Mouse (Mus musculus): ENCODE data around the gene Mcm8.

The Mcm8 gene

DNA sequence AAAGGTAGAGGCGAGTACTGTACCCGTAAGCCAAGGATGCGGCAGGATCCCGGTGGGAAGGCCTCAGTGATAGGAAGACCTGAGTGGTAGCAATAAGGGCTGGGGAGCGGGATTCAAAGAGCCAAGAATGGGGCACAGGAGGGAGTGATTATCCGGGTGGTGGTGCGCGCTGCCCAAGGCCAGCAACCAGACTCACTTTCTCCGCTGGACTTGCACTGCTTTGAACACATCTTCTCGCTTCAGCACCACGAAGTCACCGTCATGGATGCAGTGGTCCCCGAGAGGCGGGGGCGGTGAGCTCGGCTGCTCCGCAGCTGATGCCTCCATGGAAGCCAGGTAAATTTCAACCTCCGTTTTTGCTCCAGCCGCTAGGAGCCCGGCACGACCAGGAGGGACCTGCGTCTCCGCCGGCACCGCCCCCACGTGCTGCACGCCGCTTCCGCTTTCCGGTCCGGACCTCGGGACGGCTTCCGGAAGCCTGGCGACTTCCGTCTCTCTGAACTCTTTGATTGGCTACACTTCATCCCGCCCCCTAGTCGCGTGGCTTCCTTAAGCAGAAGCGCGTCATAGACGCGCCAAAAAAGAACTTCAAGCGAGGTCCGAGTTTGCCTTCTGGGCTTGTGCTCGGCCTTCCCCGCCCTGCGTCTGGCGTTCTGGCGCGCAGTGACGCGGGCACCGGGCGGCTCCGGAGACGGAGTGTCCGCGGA, at the start of gene Mcm8, which contains the start of gene Trmt6:
Mcm8 (plus strand) TSS at position 534 of the 707 bp plus-strand sequence.
Trmt6 (minus strand) TSS at position 448 of the 707 bp plus-strand sequence.
- in situ Hi-C loops (cut with MboI; ENCODE audit: low pct_unique_long_range_greater_than_20kb in 1 of 2, low sequenced_read_pairs in 2 of 2, unreplicated experiment in 1 of 2): no loop called here

DNA sequence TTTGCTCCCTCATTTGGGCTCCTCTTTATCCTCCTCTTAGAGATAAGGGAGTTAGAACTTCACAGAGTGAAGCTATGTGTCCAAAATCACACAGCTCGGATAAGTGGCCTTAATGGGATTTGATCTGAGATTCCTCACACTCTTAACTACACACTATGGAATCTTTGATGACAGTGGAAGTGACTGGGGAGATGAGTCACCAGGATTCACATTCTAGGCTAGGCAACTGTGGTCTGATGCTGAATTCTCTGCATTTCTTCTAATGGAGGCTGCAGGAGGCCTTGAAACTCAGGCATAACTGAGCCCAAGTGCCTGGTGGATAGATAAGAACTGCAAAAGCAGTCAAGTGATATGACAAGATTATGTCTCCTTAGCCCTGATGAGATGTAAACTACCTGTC, 45.1 kb upstream of the Mcm8 start:
- in situ Hi-C loops (cut with MboI; ENCODE audit: low pct_unique_long_range_greater_than_20kb in 1 of 2, low sequenced_read_pairs in 2 of 2, unreplicated experiment in 1 of 2): no loop called here

- in situ Hi-C loops (cut with MboI; ENCODE audit: low pct_unique_long_range_greater_than_20kb in 1 of 2, low sequenced_read_pairs in 2 of 2, unreplicated experiment in 1 of 2): no loop called here
Observed at GRCm38 (mm10) chr2:132780978-132781377, 35.0 kb upstream of the Mcm8 start, which contains the start of gene Chgb. Gene Chgb, plus strand, starts transcription at chr2:132781278.

DNA sequence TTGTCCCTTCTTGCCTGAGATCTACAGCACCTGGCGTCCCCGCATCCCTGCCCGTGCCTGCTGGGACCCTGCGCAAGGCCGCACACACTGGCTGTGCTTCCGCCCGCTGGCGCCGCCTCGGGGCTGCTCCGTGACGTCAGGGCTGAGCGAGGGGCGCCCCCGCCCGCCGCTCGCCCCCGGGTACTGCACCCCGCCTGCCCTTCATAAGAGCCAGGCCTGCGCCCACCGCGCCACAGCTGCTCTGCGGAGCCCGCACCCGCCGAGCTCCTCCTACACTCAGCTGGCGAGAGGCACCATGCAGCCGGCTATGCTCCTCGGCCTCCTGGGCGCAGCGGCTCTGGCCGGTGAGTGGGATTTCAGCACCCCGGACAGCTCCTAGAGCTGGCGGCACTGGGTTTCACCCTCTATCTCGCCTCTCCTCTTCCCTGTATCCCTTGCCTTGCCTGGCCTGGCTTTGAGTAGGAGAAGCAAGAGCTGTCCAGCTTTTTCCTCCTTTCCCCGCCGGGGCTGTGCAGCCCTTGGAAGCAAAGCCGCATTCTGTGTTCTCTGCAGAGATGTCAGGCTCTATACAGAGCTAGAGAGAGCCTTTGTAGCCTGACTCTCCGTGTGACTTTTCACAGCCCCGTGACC, 34.4 kb upstream of the Mcm8 start:
- in situ Hi-C loops (cut with MboI; ENCODE audit: low pct_unique_long_range_greater_than_20kb in 1 of 2, low sequenced_read_pairs in 2 of 2, unreplicated experiment in 1 of 2): no loop called here

GRCm38 (mm10) chr2:132784039-132784438, 31.9 kb upstream of the Mcm8 start:
- in situ Hi-C loops (cut with MboI; ENCODE audit: low pct_unique_long_range_greater_than_20kb in 1 of 2, low sequenced_read_pairs in 2 of 2, unreplicated experiment in 1 of 2): no loop called here

DNA sequence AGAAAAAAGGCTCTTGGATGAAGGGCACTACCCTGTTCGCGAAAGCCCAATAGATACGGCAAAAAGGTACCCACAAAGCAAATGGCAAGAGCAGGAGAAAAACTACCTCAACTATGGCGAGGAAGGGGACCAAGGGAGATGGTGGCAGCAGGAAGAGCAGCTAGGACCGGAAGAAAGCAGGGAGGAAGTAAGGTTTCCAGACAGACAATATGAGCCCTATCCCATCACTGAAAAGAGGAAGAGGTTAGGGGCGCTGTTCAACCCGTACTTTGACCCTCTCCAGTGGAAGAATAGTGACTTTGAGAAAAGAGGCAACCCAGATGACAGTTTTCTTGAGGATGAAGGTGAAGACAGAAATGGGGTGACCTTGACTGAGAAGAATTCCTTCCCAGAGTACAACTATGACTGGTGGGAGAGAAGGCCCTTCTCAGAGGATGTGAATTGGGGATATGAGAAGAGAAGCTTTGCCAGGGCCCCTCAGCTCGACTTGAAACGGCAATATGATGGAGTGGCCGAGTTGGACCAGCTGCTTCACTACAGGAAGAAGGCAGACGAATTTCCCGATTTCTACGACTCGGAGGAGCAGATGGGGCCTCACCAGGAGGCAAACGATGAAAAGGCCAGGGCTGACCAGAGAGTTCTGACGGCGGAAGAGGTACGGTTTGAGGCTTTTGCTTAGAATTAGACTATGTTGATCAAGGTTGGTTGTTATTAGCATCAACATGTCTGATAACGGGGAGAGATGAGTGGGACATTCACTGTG, 22.3 kb upstream of the Mcm8 start:
- in situ Hi-C loops (cut with MboI; ENCODE audit: low pct_unique_long_range_greater_than_20kb in 1 of 2, low sequenced_read_pairs in 2 of 2, unreplicated experiment in 1 of 2): no loop called here

DNA sequence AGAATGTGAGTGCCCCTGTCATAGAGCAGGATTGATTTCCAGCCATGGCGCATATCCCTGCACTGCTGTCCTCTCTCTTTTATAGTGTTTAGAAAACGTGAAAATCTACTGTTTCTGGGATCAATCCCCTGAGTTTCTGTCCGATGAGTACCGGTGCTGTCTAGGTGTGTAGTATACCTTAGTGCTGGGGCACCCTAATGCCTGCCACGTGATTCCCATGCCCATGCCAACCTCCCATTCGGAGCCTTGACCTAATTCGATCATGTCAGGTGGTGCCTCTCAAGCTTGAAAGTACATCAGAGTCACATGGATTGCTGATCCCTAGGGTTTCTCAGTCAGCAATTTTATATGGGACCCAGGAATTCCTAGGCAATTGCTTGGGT, 21.7 kb upstream of the Mcm8 start:
- in situ Hi-C loops (cut with MboI; ENCODE audit: low pct_unique_long_range_greater_than_20kb in 1 of 2, low sequenced_read_pairs in 2 of 2, unreplicated experiment in 1 of 2): no loop called here

- in situ Hi-C loops (cut with MboI; ENCODE audit: low pct_unique_long_range_greater_than_20kb in 1 of 2, low sequenced_read_pairs in 2 of 2, unreplicated experiment in 1 of 2): no loop called here
Observed at GRCm38 (mm10) chr2:132802976-132803375, 13.0 kb upstream of the Mcm8 start.

- in situ Hi-C loops (cut with MboI; ENCODE audit: low pct_unique_long_range_greater_than_20kb in 1 of 2, low sequenced_read_pairs in 2 of 2, unreplicated experiment in 1 of 2): no loop called here
Observed at GRCm38 (mm10) chr2:132841071-132841470, 25.1 kb downstream of the Mcm8 start.

DNA sequence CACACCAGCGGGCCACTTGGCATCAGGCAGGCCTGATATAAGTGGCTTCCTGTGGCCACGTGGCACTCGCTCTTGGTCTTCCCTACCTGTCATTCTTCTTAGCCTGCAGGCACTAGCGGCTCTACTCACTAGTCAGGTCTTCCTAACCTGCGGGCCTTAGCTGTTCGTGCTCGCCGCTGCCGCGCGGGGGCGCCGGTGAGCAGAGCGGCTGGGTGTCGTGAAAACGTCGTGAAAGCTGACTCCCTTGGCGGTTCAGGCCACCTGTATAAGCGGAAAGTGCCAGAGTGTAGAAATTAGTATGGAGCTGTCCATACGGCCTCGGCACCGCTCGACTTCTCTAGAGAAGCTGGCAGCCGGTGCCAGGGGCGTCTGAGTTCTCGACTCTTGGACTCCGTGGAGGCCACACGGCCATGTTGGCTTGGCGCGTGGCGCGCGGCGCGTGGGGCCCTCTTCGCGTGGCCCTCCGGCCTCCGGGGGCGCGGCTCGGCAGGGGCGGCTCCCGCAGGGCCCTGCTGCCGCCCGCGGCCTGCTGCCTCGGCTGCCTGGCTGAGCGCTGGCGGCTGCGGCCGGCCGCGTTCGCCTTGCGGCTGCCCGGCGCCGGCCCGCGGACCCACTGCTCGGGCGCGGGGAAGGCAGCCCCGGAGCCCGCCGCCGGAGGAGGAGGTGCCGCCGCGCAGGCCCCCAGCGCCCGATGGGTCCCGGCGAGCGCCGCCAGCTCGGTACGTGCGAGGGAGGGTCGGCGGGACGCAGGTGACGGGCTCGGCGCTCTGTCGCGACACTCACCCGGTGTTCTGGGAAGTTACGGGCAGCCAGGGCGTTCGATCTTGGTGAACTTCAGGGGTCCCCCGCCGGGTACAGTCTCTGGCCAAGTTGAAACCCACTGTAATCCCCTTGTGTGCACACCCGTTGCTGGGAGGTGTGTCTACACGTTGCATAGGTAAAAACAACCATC, 30.7 kb downstream of the Mcm8 start, which contains the start of gene Crls1:
Crls1 (plus strand) TSS at position 260 of the 952 bp plus-strand sequence.
- in situ Hi-C loops (cut with MboI; ENCODE audit: low pct_unique_long_range_greater_than_20kb in 1 of 2, low sequenced_read_pairs in 2 of 2, unreplicated experiment in 1 of 2): loop anchor here in 1 of 2 experiments (5.0 kb wide), 1 partner anchor 56 kb away; no protein-coding TSS in a partner anchor

GRCm38 (mm10) chr2:132847581-132847980, 31.6 kb downstream of the Mcm8 start:
- in situ Hi-C loops (cut with MboI; ENCODE audit: low pct_unique_long_range_greater_than_20kb in 1 of 2, low sequenced_read_pairs in 2 of 2, unreplicated experiment in 1 of 2): loop anchor here in 1 of 2 experiments (5.0 kb wide), 1 partner anchor 55 kb away; no protein-coding TSS in a partner anchor

DNA sequence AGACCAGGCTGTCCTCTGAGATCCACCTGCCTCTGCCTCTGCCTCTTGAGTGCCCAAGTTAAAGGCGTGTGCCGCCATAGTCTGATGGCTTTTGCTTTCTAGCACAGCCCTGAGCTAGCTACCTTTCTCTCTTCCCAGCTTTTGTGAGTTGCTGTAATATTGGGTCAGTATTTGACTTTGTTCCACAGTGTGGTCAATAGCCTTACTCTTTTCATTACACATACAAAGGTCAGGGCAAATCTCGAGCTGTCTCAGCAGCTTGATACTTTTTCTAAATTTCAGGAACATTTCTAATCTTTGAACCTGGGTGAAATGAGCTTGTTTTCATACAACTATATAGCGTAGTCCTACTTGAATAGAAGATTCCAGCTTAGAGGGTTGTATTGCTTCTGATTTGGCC, 32.4 kb downstream of the Mcm8 start:
- in situ Hi-C loops (cut with MboI; ENCODE audit: low pct_unique_long_range_greater_than_20kb in 1 of 2, low sequenced_read_pairs in 2 of 2, unreplicated experiment in 1 of 2): loop anchor here in 1 of 2 experiments (5.0 kb wide), 1 partner anchor 54 kb away; no protein-coding TSS in a partner anchor

- in situ Hi-C loops (cut with MboI; ENCODE audit: low pct_unique_long_range_greater_than_20kb in 1 of 2, low sequenced_read_pairs in 2 of 2, unreplicated experiment in 1 of 2): loop anchor here in 1 of 2 experiments (5.0 kb wide), 1 partner anchor 53 kb away; no protein-coding TSS in a partner anchor
Observed at GRCm38 (mm10) chr2:132849141-132849540, 33.2 kb downstream of the Mcm8 start.

- in situ Hi-C loops (cut with MboI; ENCODE audit: low pct_unique_long_range_greater_than_20kb in 1 of 2, low sequenced_read_pairs in 2 of 2, unreplicated experiment in 1 of 2): no loop called here
Observed at GRCm38 (mm10) chr2:132853051-132853450, 37.1 kb downstream of the Mcm8 start.

DNA sequence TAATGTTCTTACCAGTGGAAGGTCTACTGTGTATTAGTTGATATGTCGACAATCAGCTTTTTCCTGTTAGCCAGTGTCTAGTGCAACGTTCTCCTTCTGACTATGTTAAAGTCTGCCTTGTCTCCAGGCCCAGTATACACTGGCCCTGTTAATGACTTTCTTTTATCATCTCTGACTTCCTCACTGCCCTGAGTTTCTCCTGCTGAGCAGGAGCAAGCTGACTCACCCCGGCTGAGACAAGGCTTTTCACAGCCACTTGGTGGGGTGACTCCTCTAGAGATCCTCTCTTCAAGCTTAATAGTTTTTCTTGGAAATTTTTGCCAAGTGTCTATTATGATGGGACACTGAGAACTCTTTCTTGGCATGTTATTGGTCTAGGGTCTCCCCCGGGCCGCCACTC, 40.4 kb downstream of the Mcm8 start:
- in situ Hi-C loops (cut with MboI; ENCODE audit: low pct_unique_long_range_greater_than_20kb in 1 of 2, low sequenced_read_pairs in 2 of 2, unreplicated experiment in 1 of 2): no loop called here

GRCm38 (mm10) chr2:132860435-132860834, 44.5 kb downstream of the Mcm8 start:
- in situ Hi-C loops (cut with MboI; ENCODE audit: low pct_unique_long_range_greater_than_20kb in 1 of 2, low sequenced_read_pairs in 2 of 2, unreplicated experiment in 1 of 2): no loop called here

DNA sequence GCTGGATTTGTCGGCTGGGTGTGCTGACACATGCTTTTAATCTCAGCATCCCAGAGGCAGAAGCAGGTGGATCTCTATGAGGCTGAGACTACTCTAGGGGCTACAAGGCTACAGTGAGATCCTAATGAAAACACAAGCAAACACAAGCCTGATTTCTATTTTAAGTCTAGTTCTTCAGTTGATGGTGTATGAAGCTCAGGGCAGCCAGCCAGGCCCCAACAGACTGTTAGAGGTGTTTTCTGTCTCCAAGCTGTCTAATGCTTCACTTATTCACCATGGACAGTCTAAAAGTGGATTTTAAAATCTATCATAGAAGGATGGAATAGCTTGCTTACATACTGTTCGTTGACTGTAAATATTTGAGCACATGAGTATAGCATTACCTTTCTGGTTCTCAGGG, 45.5 kb downstream of the Mcm8 start:
- in situ Hi-C loops (cut with MboI; ENCODE audit: low pct_unique_long_range_greater_than_20kb in 1 of 2, low sequenced_read_pairs in 2 of 2, unreplicated experiment in 1 of 2): no loop called here

- in situ Hi-C loops (cut with MboI; ENCODE audit: low pct_unique_long_range_greater_than_20kb in 1 of 2, low sequenced_read_pairs in 2 of 2, unreplicated experiment in 1 of 2): no loop called here
Observed at GRCm38 (mm10) chr2:132863325-132863724, 47.4 kb downstream of the Mcm8 start.
